Mouse (Mus musculus) heart, postnatal 14 days (tissue): ENCODE data around the gene Steap3. TPM values are rescaled to one million over a fixed set of nuclear protein-coding genes. Genes with fewer than 3 reads are reported as not detected.
A peak's percentile ranks its signal among the peaks of the same experiment; 100 is the strongest.

Experiments used
- DNase-seq, 2 experiments: peaks; one replicate each; pipeline ENCODE4 v3.0.0; 2021 to 2022
- intact Hi-C: fragments of 180-260 bp; cut with DNase I; formaldehyde crosslinking; loops from one replicate; pipeline ENCODE4 v1.15.1; 2025
- total RNA-seq, 2 experiments: library from RNA; stranded (reverse); gene quantifications; 2 replicates each; pipeline ENCODE4 v1.2.3; 2021

The Steap3 gene
- total RNA-seq, 2 experiments from 2014 or later, result 29.6 to 32.7 TPM

DNA sequence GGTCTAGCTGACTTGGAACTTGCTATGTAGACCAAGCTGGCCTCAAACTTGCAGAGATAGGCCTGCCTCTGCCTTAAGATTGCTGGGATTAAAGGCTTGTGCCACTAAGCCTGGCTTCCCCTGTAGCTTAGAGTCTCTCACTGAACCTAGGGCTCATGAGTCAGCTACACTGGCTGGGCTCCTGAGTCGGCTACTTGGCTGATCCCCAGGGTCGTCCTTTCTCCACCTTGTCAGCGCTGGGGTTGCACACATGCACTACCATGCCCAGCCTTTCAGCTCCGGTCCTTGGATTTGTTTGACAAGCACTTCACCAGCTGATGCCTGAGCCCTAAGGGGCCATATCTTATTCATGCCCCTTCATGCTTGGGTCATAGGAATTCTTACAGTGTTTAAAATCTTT lies 104.5 kb downstream of the Steap3 start:
- intact Hi-C loops, result no loop called here
- no peak for DNase-seq

DNA sequence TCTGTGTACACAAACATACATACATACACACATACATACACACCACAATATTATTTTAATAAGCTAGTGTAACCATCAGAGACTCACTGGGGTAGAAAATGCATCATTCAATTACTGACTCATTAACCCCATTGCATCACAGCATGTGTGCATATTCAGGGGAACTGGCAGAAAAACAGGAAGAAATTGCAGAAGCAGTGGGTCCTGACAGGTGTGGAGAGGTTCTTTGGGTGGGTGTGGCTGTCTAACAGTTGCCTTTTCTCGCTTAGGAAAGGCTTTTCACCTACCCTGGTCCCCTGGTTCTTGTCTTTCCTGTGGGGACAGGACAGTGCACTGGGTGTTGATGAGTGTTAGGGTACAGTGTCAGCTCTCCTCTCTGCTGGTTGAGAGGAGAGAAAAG lies 109.9 kb downstream of the Steap3 start:
- DNase-seq, result no peak
- intact Hi-C loops, result no loop called here

DNA sequence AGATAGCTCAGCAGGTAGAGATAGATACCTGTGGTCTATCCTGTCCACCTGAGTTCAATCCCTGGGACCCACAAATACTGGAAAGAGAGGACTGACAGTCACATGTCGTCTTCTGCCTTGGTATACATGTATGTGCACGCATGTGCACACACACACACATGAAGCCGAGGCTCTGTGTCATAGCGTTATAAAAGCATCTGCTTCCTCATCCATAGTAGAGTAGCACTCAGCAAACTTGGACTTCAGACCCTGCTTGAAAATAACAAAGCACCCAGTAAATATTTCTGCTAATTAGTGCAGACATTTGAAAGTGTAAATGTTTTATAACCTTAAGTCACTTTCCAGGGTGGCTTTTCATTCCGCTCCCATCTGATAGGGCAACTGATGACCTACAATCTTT lies 111.0 kb downstream of the Steap3 start:
- no peak for DNase-seq
- intact Hi-C loops, result no loop called here

DNA sequence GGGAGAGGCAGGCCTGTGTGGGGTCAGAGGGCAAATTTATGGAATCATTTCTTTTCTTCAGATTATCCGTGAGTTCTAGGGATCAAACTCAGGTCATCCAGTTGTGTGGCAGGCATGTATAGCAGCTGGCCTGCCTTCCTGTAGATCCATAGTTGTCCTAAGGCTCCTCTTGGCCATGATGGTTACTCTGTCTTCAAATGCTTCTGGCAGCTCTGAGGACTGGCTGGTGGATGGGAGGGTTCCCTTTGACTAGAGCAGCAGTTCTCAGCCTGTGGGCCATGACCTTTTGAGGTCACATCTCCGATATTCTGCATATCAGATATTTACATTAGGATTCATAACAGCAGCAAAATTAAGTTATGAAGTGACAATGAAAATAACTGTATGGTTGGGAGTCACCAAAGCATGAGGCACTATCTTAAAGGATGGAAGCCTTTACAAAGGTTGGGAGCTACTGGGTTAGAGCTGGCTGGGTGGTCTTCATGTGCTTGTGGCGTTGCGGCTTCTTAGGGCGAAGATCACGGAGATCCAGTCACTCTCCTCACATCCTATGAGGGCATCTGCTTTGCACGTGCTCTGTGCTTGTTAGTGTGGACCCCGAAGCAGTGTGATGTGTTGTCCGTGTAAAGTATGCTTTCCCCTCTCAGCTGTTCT lies 113.9 kb downstream of the Steap3 start:
- no peak for DNase-seq
- intact Hi-C loops, result no loop called here

DNA sequence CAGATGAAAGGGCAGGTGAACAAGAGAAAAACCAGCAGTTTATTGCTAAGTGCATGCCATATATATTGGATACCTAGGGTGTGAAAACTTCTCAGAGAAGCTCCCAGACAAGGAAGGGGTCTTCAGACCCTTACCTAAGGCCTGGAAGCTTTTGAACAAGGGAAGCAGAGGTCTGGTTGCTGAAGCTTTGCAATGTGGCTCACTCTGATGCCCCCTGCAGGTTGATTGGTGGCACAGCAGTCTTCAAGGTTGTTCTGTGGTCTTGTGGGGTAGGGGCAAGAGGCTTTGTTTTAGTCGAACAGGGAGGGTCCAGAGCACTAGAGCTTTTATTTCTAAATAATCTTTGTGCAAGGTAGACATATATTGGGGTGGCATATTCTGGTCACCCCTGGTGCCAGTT lies 117.2 kb downstream of the Steap3 start:
- peak; percentile 23 to 25 for DNase-seq
- intact Hi-C loops, result loop anchor here (2.0 kb wide), 1 partner anchor 57 kb away; no protein-coding TSS in a partner anchor

DNA sequence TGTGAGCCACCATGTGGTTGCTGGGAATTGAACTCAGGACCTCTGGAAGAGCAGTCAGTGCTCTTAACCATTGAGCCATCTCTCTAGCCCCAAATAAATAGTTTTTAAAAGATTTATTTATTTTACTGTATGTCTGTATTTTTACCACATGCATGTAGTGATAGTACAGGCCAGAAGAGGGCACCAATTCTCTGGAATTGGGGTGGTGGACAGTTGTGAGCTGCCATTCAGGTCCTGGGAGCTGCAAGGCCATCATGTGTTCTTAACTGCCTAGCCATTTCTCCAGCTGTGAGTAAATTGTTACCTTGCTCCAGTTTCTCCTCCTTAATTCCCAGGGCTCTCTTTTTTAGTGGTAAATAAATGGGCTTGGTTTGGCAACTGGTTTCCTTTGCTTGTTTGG lies 118.3 kb downstream of the Steap3 start:
- peak; percentile 30 to 55 for DNase-seq
- intact Hi-C loops, result loop anchor here (2.0 to 5.0 kb wide), 2 partner anchors 55 to 122 kb away; no protein-coding TSS in a partner anchor

DNA sequence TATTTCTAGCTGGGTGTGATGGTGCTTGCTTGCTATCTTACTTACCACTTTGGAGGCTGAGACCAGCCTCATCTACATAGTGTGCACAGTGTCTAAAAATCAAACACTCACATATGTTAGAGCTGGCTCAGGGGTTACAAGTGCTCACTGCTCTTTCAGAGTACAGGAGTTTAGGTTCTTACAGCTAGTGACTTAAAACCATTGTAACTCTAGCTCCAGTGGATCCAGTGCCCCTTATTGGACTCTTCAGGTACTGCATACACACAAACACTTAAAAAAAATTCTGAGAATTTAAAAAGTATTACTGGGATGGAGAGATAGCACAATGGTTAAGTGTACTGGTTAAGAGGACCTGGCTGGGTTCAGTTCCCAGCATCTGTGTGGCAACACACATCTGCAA lies 125.5 kb downstream of the Steap3 start:
- DNase-seq, result no peak
- intact Hi-C loops, result loop anchor here (2.0 kb wide), 1 partner anchor 44 kb away; no protein-coding TSS in a partner anchor

DNA sequence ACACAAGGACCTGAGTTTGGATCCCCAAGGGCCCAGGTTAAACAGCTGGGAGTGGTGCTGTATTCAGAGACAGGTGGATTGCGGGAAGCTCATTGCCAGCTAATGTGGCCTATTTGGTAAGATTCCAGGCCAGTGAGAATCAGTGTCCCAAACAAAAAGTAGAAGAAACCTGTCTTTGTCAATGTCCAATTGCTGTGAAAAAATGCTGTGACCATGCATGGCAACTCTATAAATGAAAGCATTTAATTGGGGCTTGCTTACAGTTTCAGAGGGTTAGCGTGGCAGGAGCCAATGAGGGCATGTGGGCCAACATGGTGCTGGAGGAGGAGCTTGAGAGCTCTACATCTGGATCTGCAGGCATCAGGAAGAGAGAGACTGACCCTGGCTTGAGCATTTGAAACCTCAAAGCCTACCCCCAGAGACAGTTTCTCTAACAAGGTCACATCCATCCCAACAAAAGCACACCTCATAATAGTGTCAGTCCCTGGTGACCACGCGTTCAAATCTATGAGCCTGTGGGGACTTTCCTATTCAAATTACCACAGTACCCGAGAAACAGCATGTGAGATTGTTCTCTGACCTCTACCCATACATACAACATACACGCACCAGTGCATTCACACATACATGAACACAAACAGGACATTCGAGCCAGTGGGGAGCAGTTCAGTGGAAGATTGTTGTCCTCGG lies 126.8 kb downstream of the Steap3 start:
- intact Hi-C loops, result loop anchor here (2.0 kb wide), 1 partner anchor 43 kb away; no protein-coding TSS in a partner anchor
- DNase-seq, result no peak

DNA sequence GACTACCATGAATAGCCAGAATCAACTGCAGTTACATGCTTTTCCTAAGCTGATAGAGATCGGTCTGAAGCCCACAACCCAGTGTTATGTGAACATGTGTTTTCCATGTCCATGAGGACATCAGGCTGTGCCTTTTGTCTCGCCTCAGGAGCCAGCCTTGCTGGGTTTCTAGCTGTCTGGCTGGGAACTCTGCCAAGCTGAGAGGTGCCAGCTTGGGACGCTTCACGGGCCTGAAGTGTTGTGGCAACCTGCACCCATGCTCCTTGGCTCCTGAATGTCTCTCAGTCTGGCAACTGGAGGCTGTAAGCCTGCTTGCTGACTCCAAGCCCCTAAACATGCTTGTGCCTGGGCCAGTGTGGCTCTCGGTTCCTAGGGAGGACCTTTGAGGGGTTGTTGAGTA lies 130.0 kb downstream of the Steap3 start:
- intact Hi-C loops, result no loop called here
- peak; percentile 66 to 76 for DNase-seq

Other genes with a start within 250 kb of the Steap3 start
- gene Tmem37, start 198.6 kb downstream of the Steap3 start, total RNA-seq, result 1 to 10 TPM; 5.5 to 6.3 TPM
- gene Dbi, start 151.6 kb downstream of the Steap3 start, total RNA-seq, result 100 to 1,000 TPM; 331 to 352 TPM
- gene 3110009E18Rik, start 151.5 kb downstream of the Steap3 start, total RNA-seq, result 1 to 10 TPM; 5.4 to 5.5 TPM
- not detected for gene C1ql2, start 67.9 kb upstream of the Steap3 start, total RNA-seq
- under 1 TPM; 0.46 to 0.50 TPM for gene Marco, start 232.3 kb upstream of the Steap3 start, total RNA-seq